Mouse (Mus musculus) neural tube, embryonic 13.5 days (tissue): Measurements from ENCODE around the gene Rtn3. TPM values are rescaled to one million over a fixed set of nuclear protein-coding genes. Genes with fewer than 3 reads are reported as not detected.

Experiments
- ATAC-seq: fragments of 200-750 bp; cut with Nextera tagmentation; 2 replicates; pipeline ENCODE4 v1.8.0; 2017; ENCODE audit warnings: low read depth, mild to moderate bottlenecking, moderate TSS enrichment, moderate library complexity
- H3K27ac ChIP-seq: fragments of 300-500 bp; sonication (generic); replicated peaks from 2 replicates; pipeline ENCODE4 v1.5.1; 2015; ENCODE audit warnings: moderate library complexity, mild to moderate bottlenecking, inconsistent platforms
- H3K27me3 ChIP-seq: fragments of 300-500 bp; sonication (generic); 2 replicates; pipeline ENCODE4 v1.6.1; 2015; ENCODE audit warnings: mild to moderate bottlenecking, inconsistent platforms
- H3K36me3 ChIP-seq: fragments of 300-500 bp; sonication (generic); 2 replicates; pipeline ENCODE4 v1.6.1; 2015; ENCODE audit warnings: mild to moderate bottlenecking, inconsistent platforms
- H3K4me1 ChIP-seq: fragments of 300-500 bp; sonication (generic); replicated peaks from 2 replicates; pipeline ENCODE4 v1.6.1; 2015; ENCODE audit warnings: inconsistent platforms
- H3K4me2 ChIP-seq: fragments of 300-500 bp; sonication (generic); 2 replicates; pipeline ENCODE4 v1.6.1; 2015; ENCODE audit warnings: inconsistent platforms, mild to moderate bottlenecking, moderate library complexity
- H3K4me3 ChIP-seq: fragments of 300-500 bp; sonication (generic); 2 replicates; pipeline ENCODE4 v1.5.1; 2015; ENCODE audit warnings: mild to moderate bottlenecking, inconsistent platforms
- H3K9ac ChIP-seq: fragments of 300-500 bp; sonication (generic); 2 replicates; pipeline ENCODE4 v1.6.1; 2015; ENCODE audit warnings: moderate library complexity, mild to moderate bottlenecking, inconsistent platforms
- H3K9me3 ChIP-seq: fragments of 300-500 bp; sonication (generic); 2 replicates; pipeline ENCODE4 v1.6.1; 2016; ENCODE audit warnings: inconsistent platforms
- WGBS: fragments of 180-500 bp; shearing (Covaris S2); methylation state at CpG from one replicate; pipeline ENCODE4 v1.1.7; 2015; 5-methylcytosine and 5-hydroxymethylcytosine counted together
- microRNA-seq: library from miRNA; unstranded; fragments of <30 nt; microRNA quantifications from one replicate; pipeline ENCODE4, GENCODE M21; 2016
- polyA plus RNA-seq: library from polyadenylated mRNA; unstranded; fragments of >200 nt; fragmentation: Nextera tagmentation; extraction: Ambion mirVana; gene quantifications from 2 replicates; pipeline ENCODE4 v1.2.1, GENCODE M21; 2015

The Rtn3 gene
- polyA plus RNA-seq, 1 experiment from 2014 or later: 529 TPM

GRCm38 (mm10) chr19:7388488-7388887 lies 94.6 kb downstream of the Rtn3 start:
- H3K9ac ChIP-seq: no peak overlapping the region
- no peak overlapping the region for H3K4me3 ChIP-seq
- no peaks in the 10 kb centered on the region for H3K9me3 ChIP-seq
- ATAC-seq: no peak
- H3K27me3 ChIP-seq: no peaks in the 10 kb centered on the region
- H3K4me2 ChIP-seq: no peak overlapping the region
- H3K27ac ChIP-seq: no peak overlapping the region
- H3K4me1 ChIP-seq: peaks cover 14% of the 10 kb centered on the region
- WGBS: 88% methylated on average over 6 of the region's 6 CpGs
- H3K36me3 ChIP-seq: no peaks in the 10 kb centered on the region

DNA sequence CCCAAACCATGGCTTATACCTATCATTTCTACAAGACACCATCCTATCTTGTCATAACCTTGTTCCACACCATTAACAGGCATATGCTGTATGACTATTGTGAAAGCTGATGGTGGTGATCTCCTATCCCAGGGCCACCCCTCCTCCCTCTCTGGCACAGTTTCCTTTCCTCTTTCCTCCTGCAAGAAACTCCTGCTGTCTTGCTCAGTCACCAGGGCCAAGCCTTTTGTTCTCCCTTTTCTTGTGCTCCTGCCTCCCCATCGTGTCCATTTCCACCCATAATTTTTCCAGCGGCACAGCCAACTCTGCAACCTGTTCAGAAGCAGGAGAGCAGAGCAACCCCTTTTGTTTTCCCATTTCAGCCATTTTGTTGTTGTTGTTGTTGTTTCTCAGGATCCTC lies 97.0 kb downstream of the Rtn3 start:
- 28% methylated on average over 2 of the region's 2 CpGs for WGBS
- Histone ChIP-seq H3K4me1 (peaks cover 26% of the 10 kb centered on the region), H3K27me3 (no peaks in the 10 kb centered on the region), H3K9me3 (no peaks in the 10 kb centered on the region), H3K4me2 (no peak overlapping the region), H3K27ac (no peak overlapping the region), H3K4me3 (no peak overlapping the region), H3K9ac (no peak overlapping the region), H3K36me3 (no peaks in the 10 kb centered on the region)
- ATAC-seq: no peak

- peaks cover 50% of the 10 kb centered on the region for H3K4me1 ChIP-seq
- ATAC-seq: peak; percentile 98
- WGBS: under 1% methylated on average over 44 of the region's 52 CpGs
- H3K9ac ChIP-seq: peak within 1 kb of the TSS; percentile 97
- peak within 1 kb of the TSS; percentile 69 for H3K4me2 ChIP-seq
- 0 out of 2 replicates have a peak, but pooled peaks cover 7% of the 10 kb centered on the region for H3K36me3 ChIP-seq
- H3K9me3 ChIP-seq: no peaks in the 10 kb centered on the region
- H3K27me3 ChIP-seq: no peaks in the 10 kb centered on the region
- peak within 1 kb of the TSS; percentile 97 for H3K27ac ChIP-seq
- H3K4me3 ChIP-seq: peak within 1 kb of the TSS; percentile 93
Observed at GRCm38 (mm10) chr19:7382903-7383865, 99.9 kb downstream of the Rtn3 start, which contains the start of gene Spindoc. Gene Spindoc (minus strand): TSS chr19:7382994.

GRCm38 (mm10) chr19:7382248-7382902 lies 100.7 kb downstream of the Rtn3 start:
- ATAC-seq: peak; percentile 58
- peaks cover 50% of the 10 kb centered on the region for H3K4me1 ChIP-seq
- WGBS: under 1% methylated on average over 39 of the region's 60 CpGs
- H3K4me3 ChIP-seq: peak overlapping the region; percentile 93
- H3K9ac ChIP-seq: peak overlapping the region; percentile 97
- peak overlapping the region; percentile 69 for H3K4me2 ChIP-seq
- H3K9me3 ChIP-seq: no peaks in the 10 kb centered on the region
- no peaks in the 10 kb centered on the region for H3K27me3 ChIP-seq
- H3K36me3 ChIP-seq: 0 out of 2 replicates have a peak, but pooled peaks cover 7% of the 10 kb centered on the region
- H3K27ac ChIP-seq: peak overlapping the region; percentile 97

DNA sequence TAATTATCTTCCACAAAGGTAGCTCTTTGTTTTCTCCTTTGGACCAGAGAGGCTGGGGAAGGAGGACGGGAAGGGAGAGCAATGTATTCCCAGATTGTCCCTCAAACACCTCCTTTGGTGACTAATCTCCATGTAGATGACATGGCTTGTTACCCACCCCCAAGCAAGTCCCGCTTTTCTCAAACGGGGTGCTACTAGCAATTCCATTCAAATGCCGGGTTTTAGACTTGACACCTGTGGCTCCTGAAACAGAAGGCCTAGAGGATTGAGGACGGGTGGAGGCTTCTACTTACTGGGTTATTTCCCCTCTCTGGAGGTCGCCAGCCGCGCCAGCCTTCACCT lies 101.2 kb downstream of the Rtn3 start:
- peak overlapping the region; percentile 69 for H3K4me2 ChIP-seq
- 1% methylated on average over 8 of the region's 8 CpGs for WGBS
- peaks cover 50% of the 10 kb centered on the region for H3K4me1 ChIP-seq
- H3K9ac ChIP-seq: peak overlapping the region; percentile 97
- peak overlapping the region; percentile 93 for H3K4me3 ChIP-seq
- ATAC-seq: no peak
- H3K9me3 ChIP-seq: no peaks in the 10 kb centered on the region
- H3K36me3 ChIP-seq: peaks cover 7% of the 10 kb centered on the region; the same call in 1 of the 2 replicates
- no peaks in the 10 kb centered on the region for H3K27me3 ChIP-seq
- peak overlapping the region; percentile 97 for H3K27ac ChIP-seq

GRCm38 (mm10) chr19:7377639-7378038 lies 105.4 kb downstream of the Rtn3 start:
- Histone ChIP-seq H3K9ac (no peak overlapping the region), H3K4me3 (no peak overlapping the region), H3K36me3 (peaks cover 48% of the 10 kb centered on the region), H3K27ac (no peak overlapping the region), H3K9me3 (no peaks in the 10 kb centered on the region), H3K27me3 (no peaks in the 10 kb centered on the region), H3K4me1 (peaks cover 34% of the 10 kb centered on the region), H3K4me2 (no peak overlapping the region)
- ATAC-seq: no peak
- 87% methylated on average over 2 of the region's 2 CpGs for WGBS

Small RNAs within 50 kb of the gene (microRNA-seq; reads per million reads assigned to microRNA genes)
- 2.8 reads per million, percentile 12 among the genes with 10 or more reads in this experiment for gene Mir6991

Other genes starting within 250 kb of the Rtn3 start
- gene Naa40, start 242.1 kb downstream of the Rtn3 start, polyA plus RNA-seq: 58.1 TPM in 2 replicates
- 31.0 and 31.1 TPM in 2 replicates for gene Rcor2, start 216.0 kb downstream of the Rtn3 start, polyA plus RNA-seq
- 45.3 and 48.0 TPM in 2 replicates for gene Mark2, start 141.4 kb downstream of the Rtn3 start, polyA plus RNA-seq
- 29.1 and 29.2 TPM in 2 replicates for gene Spindoc, start 100.3 kb downstream of the Rtn3 start, polyA plus RNA-seq
- 16.5 and 17.0 TPM in 2 replicates for gene 2700081O15Rik, start 65.7 kb downstream of the Rtn3 start, polyA plus RNA-seq
- gene Atl3, start 10.8 kb upstream of the Rtn3 start, polyA plus RNA-seq: 6.8 and 6.9 TPM in 2 replicates
- 2.9 and 4.8 TPM in 2 replicates for gene Pla2g16, start 74.2 kb upstream of the Rtn3 start, polyA plus RNA-seq
- 0.11 TPM in 1 of 2 replicates, not detected in the other for gene Lgals12, start 123.9 kb upstream of the Rtn3 start, polyA plus RNA-seq
- not detected in 2 replicates for gene Hrasls5, start 129.3 kb upstream of the Rtn3 start, polyA plus RNA-seq
- not detected in 2 replicates for gene Slc22a19, start 228.0 kb upstream of the Rtn3 start, polyA plus RNA-seq